Mouse (Mus musculus): Measurements from ENCODE around the gene Enthd1. TPM values are rescaled to one million over a fixed set of nuclear protein-coding genes. Genes with fewer than 3 reads are reported as not detected.

Gene Enthd1
- polyA plus RNA-seq, 1 experiment from 2014 or later, result not detected

DNA sequence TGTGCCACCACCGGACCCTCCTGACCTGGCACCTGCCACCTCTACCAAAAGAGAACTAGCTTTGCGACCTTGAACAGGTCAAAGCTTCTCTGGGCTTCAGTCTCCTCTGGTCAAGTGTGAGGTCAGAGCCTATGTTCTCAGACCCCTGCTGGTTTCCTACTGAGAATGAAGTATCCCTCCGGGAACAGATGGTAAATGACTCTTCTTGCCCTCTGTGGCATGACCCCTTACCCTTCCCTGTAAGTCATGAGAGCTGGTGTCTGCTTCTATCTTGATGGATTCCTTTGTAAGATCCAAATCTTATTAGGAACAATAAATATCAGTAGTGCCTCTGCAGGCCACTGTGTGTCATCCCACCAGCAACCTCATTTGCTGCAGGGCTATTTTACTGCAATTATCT is 14.2 kb upstream of the Enthd1 start:
- Histone ChIP-seq H3K9ac (ENCODE audit: low read depth, low read length) (no peak overlapping the region), H3K4me1 (replicated peaks; ENCODE audit: control insufficient read depth, insufficient read depth, low read length) (peaks cover 5% of the 10 kb centered on the region), H3K36me3 (ENCODE audit: control insufficient read depth, insufficient read depth, low read length) (no peaks in the 10 kb centered on the region), H3K27ac (ENCODE audit: low read depth, low read length) (no peak overlapping the region), H3K4me3 (ENCODE audit: low read depth, low read length) (no peak overlapping the region), H3K9me3 (ENCODE audit: control insufficient read depth, low read length) (no peaks in the 10 kb centered on the region), H3K4me2 (no peak overlapping the region), H3K27me3 (replicated peaks; ENCODE audit: control insufficient read depth, insufficient read depth, low read length) (peaks cover 25% of the 10 kb centered on the region)
- WGBS, result 59% methylated on average over 3 of the region's 3 CpGs
- ATAC-seq (replicated peaks; ENCODE audit: low FRiP score), result no peak
- no peak for DNase-seq (ENCODE audit: low spot score)

DNA sequence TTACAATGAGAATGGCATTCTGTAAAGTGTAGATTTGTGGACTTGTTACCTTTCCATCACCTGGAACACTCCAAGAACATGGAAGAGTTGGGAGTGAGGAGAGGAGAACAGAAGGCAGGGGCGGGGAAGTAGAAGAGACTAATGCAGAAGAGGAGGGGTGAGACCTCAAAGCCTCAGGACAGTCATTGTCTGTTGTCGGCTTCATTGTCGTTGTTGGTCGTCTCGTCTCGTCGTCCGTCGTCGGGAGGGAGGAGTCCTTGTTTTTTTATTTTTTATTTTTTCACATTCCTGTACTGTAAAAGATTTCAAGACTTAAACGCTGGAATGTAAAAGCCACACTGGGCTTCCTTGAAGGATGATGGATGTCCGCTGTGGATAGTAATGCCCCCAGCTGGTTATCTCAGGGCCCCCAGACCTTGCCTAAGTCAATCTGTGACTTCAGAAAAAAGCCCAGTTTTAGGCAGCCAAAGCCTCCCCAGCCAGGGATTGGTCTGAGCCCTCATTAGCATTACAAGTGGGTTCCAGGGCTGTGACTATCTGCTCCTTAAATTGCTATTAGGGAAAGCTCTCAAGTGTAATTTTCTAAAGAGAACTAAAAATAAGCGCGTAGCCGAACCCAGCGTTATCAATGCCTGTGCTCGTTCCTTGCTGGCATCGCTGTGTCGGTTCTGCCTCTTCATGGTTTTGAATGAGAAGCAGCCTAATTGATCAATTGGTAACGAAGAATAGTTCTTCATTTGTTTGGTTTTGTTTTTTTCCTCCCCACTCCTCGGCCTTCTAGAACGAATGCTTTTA is 12.4 kb upstream of the Enthd1 start:
- no peak for ATAC-seq (replicated peaks; ENCODE audit: low FRiP score)
- Histone ChIP-seq H3K27ac (ENCODE audit: low read depth, low read length) (no peak overlapping the region), H3K9me3 (ENCODE audit: control insufficient read depth, low read length) (no peaks in the 10 kb centered on the region), H3K4me2 (no peak overlapping the region), H3K27me3 (replicated peaks; ENCODE audit: control insufficient read depth, insufficient read depth, low read length) (peaks cover 35% of the 10 kb centered on the region), H3K4me1 (replicated peaks; ENCODE audit: control insufficient read depth, insufficient read depth, low read length) (no peaks in the 10 kb centered on the region), H3K9ac (ENCODE audit: low read depth, low read length) (no peak overlapping the region), H3K36me3 (ENCODE audit: control insufficient read depth, insufficient read depth, low read length) (no peaks in the 10 kb centered on the region), H3K4me3 (ENCODE audit: low read depth, low read length) (no peak overlapping the region)
- WGBS, result 23% methylated on average over 22 of the region's 22 CpGs
- no peak for DNase-seq (ENCODE audit: low spot score)

DNA sequence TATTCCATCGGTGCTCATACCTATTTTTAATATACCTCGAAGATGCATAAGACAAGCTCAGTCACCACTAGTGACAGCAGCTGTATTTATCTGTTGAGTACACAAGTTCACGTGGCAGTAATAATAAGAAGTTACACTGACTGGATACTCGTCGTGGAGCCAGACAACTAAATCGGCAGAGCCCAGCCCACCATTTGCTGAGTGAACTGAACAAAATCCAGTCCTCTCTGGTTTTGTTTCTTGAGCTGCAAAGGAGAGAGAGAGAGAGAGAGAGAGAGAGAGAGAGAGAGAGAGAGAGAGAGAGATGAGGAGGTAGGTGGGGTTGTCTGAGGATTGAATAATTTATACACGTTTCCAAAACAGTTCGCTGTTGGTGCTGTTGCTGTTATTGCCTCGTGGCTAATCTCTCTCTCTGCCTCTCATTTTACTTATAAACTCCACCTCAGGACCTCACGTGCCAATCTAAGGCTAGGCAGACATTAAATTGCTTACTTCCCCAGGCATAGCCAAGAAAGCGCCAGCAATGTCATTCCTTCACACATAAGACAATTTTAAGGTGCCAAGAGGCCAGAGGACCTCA is 11.5 kb upstream of the Enthd1 start:
- Histone ChIP-seq H3K36me3 (ENCODE audit: control insufficient read depth, insufficient read depth, low read length) (no peaks in the 10 kb centered on the region), H3K9me3 (ENCODE audit: control insufficient read depth, low read length) (no peaks in the 10 kb centered on the region), H3K27ac (ENCODE audit: low read depth, low read length) (no peak overlapping the region), H3K4me1 (replicated peaks; ENCODE audit: control insufficient read depth, insufficient read depth, low read length) (no peaks in the 10 kb centered on the region), H3K27me3 (replicated peaks; ENCODE audit: control insufficient read depth, insufficient read depth, low read length) (peaks cover 42% of the 10 kb centered on the region), H3K4me2 (no peak overlapping the region), H3K9ac (ENCODE audit: low read depth, low read length) (no peak overlapping the region), H3K4me3 (ENCODE audit: low read depth, low read length) (no peak overlapping the region)
- 74% methylated on average over 11 of the region's 11 CpGs for WGBS
- DNase-seq (ENCODE audit: low spot score) (no peak), ATAC-seq (replicated peaks; ENCODE audit: low FRiP score) (no peak)

DNA sequence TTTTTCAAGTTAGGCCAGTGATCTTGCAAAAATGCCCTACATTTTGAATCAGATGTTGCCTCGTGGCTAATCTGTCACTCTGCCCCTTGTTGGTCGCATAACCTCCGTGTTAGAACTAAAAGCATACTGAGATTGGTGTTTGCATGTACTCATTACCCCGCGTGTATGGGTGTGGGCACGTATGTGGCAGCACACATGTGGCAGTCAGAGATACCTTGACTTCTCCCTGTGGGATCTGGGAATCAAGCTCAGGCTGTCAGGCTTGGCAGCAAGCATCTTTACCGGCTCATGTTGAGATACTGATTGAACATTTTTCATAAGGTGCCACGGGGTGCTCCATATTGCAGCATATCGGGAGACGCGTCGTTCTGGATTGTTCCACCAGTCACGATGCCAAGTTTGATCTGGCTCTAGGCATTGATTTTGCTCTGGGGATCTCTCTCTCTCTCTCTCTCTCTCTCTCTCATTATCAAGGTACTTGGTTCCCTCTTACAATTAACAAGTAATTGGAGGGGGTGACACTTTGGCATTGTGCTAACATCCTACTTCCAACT is 10.9 kb upstream of the Enthd1 start:
- DNase-seq (ENCODE audit: low spot score) (no peak), ATAC-seq (replicated peaks; ENCODE audit: low FRiP score) (no peak)
- Histone ChIP-seq H3K4me2 (no peak overlapping the region), H3K27me3 (replicated peaks; ENCODE audit: control insufficient read depth, insufficient read depth, low read length) (peaks cover 42% of the 10 kb centered on the region), H3K4me1 (replicated peaks; ENCODE audit: control insufficient read depth, insufficient read depth, low read length) (no peaks in the 10 kb centered on the region), H3K9ac (ENCODE audit: low read depth, low read length) (no peak overlapping the region), H3K27ac (ENCODE audit: low read depth, low read length) (no peak overlapping the region), H3K4me3 (ENCODE audit: low read depth, low read length) (no peak overlapping the region), H3K36me3 (ENCODE audit: control insufficient read depth, insufficient read depth, low read length) (no peaks in the 10 kb centered on the region), H3K9me3 (ENCODE audit: control insufficient read depth, low read length) (no peaks in the 10 kb centered on the region)
- WGBS, result 89% methylated on average over 13 of the region's 13 CpGs

DNA sequence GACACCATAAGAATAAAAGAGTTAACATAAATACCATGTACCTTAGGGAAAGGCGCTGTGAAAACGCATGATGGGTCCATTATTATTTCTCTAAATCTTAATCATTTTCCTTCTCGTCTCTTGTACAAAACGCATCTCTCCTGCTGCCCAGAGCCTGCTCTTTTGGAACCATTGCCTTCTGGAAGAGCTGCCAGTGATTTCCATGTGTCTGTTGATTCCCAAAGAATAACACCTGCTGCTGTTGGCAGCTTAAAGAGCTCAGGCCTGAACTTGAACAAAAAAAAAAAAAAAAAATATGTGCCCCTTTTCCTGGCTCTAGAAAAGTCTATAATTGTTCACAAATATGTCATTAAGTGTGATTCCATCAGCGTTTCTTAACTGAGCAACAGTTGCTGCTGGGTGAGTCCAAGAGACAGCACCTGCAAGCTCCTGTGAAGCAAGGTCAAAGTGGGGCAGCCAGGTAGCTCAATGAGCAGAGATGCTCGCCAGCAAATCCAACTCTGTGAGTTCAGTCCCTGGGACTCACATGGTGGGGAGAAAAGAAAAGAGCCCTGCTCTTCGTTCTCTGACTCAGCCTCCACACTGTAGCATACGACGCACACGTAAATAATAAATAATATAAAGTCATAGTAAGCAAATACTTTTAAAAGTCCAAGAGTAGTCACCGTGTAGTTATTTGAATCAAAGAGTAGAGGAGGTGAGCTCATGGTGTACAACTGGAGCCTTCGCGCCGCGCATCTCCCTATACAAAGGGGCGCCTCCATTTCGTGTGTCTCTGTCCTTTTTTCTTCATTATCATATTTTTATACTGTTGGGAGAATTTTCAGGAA is 9.5 kb upstream of the Enthd1 start:
- 92% methylated on average over 17 of the region's 17 CpGs for WGBS
- H3K27me3 ChIP-seq (replicated peaks; ENCODE audit: control insufficient read depth, insufficient read depth, low read length), result peaks cover 42% of the 10 kb centered on the region

DNA sequence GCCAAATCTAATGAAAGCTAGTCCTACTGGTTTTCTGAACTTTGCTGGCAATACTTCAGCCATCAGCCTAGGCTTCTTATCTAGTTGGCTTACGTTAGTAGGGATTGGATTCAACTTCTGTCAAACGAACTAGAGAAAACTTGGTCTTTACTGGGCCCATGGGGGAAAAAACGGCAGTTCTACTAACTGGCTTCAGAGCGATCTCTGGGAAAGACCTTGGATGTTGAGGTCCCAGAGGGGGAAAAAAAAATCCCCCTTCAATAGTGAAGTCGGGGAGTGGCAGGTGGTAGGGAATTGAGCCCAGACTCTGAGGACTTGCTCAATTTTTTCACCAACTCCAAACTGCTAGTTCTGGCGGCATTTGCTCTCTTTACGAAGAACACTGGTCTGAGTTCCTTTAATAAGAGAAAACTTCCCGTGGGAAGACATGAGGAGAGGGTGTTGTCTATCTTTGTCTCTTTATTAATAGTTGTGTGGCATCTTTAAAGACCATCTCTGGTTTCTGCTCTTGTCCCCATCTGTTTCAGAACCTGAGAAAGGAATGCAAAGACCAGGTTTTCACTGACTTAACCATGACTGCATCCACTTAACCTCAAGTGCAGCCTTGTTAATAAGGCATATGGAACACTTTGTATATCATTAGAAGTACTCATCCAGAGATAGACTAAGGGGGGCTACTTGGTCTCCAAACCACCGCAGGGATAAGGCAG is 8.0 kb upstream of the Enthd1 start:
- Histone ChIP-seq H3K4me3 (ENCODE audit: low read depth, low read length) (no peak overlapping the region), H3K4me1 (replicated peaks; ENCODE audit: control insufficient read depth, insufficient read depth, low read length) (no peaks in the 10 kb centered on the region), H3K36me3 (ENCODE audit: control insufficient read depth, insufficient read depth, low read length) (no peaks in the 10 kb centered on the region), H3K4me2 (no peak overlapping the region), H3K27me3 (replicated peaks; ENCODE audit: control insufficient read depth, insufficient read depth, low read length) (peaks cover 40% of the 10 kb centered on the region), H3K9me3 (ENCODE audit: control insufficient read depth, low read length) (no peaks in the 10 kb centered on the region), H3K9ac (ENCODE audit: low read depth, low read length) (no peak overlapping the region), H3K27ac (ENCODE audit: low read depth, low read length) (no peak overlapping the region)
- DNase-seq (ENCODE audit: low spot score) (no peak), ATAC-seq (replicated peaks; ENCODE audit: low FRiP score) (no peak)
- 62% methylated on average over 9 of the region's 9 CpGs for WGBS

More for the DNA sequence above, 9.5 kb upstream of the Enthd1 start:
- Histone ChIP-seq H3K4me2 (no peak overlapping the region), H3K27ac (ENCODE audit: low read depth, low read length) (no peak overlapping the region), H3K9me3 (ENCODE audit: control insufficient read depth, low read length) (no peaks in the 10 kb centered on the region), H3K9ac (ENCODE audit: low read depth, low read length) (no peak overlapping the region), H3K36me3 (ENCODE audit: control insufficient read depth, insufficient read depth, low read length) (no peaks in the 10 kb centered on the region), H3K4me1 (replicated peaks; ENCODE audit: control insufficient read depth, insufficient read depth, low read length) (no peaks in the 10 kb centered on the region), H3K4me3 (ENCODE audit: low read depth, low read length) (no peak overlapping the region)
- ATAC-seq (replicated peaks; ENCODE audit: low FRiP score) (no peak), DNase-seq (ENCODE audit: low spot score) (no peak)

DNA sequence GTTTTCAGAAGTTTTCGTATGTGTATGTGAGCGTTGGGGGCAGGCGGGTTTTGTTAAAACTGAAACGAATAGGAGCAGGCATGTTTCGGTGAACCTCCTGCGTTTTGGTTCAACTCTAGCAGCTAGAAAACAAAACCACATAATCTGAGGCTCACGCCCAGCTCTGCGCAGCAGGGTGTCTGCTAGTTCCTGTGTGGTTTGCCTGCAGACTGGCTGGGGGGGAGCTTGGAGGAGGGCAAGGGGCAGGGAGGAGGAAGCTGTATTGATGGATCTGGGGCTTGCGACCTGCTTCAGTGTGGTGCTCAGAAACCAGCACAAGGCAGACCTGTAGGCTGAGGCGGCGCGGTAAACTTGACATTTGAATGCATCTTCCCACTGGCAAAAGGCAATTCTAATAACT is 7.3 kb upstream of the Enthd1 start, which contains the start of gene Grap2:
Grap2 (plus strand) TSS at position 304 of the 400 bp plus-strand sequence.
- peak within 1 kb of the TSS; percentile 49 for H3K4me2 ChIP-seq
- no peak for ATAC-seq (replicated peaks; ENCODE audit: low FRiP score)
- no peaks in the 10 kb centered on the region for H3K9me3 ChIP-seq (ENCODE audit: control insufficient read depth, low read length)
- H3K4me3 ChIP-seq (ENCODE audit: low read depth, low read length), result no peak within 1 kb of the TSS
- H3K9ac ChIP-seq (ENCODE audit: low read depth, low read length), result no peak within 1 kb of the TSS
- no peak within 1 kb of the TSS for H3K27ac ChIP-seq (ENCODE audit: low read depth, low read length)
- WGBS, result 23% methylated on average over 12 of the region's 12 CpGs
- H3K36me3 ChIP-seq (ENCODE audit: control insufficient read depth, insufficient read depth, low read length), result no peaks in the 10 kb centered on the region
- peaks cover 35% of the 10 kb centered on the region for H3K27me3 ChIP-seq (replicated peaks; ENCODE audit: control insufficient read depth, insufficient read depth, low read length)
- no peaks in the 10 kb centered on the region for H3K4me1 ChIP-seq (replicated peaks; ENCODE audit: control insufficient read depth, insufficient read depth, low read length)
- DNase-seq (ENCODE audit: low spot score), result no peak

DNA sequence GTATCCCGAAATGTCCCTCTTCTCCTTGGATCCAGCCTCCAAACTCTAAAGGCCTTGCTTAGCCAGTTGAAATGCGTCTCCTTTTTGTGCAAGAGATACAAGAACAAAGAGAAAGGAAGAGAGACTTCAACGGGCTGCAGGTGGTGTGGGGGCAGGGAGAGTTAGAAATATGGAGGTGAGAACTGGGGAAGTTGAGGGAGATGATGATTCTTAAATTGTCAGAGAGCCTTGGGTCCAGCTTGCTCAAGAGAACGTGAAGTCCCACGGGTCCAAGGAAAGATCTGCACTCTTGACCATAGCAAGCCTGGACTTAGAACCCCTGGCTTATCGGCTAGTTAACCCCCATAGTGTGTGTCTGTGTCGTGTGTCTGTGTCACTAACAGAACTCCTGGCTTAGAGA is 6.7 kb upstream of the Enthd1 start:
- no peak overlapping the region for H3K9ac ChIP-seq (ENCODE audit: low read depth, low read length)
- no peak overlapping the region for H3K27ac ChIP-seq (ENCODE audit: low read depth, low read length)
- ATAC-seq (replicated peaks; ENCODE audit: low FRiP score) (no peak), DNase-seq (ENCODE audit: low spot score) (no peak)
- H3K4me2 ChIP-seq, result no peak overlapping the region
- peaks cover 30% of the 10 kb centered on the region for H3K27me3 ChIP-seq (replicated peaks; ENCODE audit: control insufficient read depth, insufficient read depth, low read length)
- no peaks in the 10 kb centered on the region for H3K36me3 ChIP-seq (ENCODE audit: control insufficient read depth, insufficient read depth, low read length)
- no peaks in the 10 kb centered on the region for H3K9me3 ChIP-seq (ENCODE audit: control insufficient read depth, low read length)
- H3K4me1 ChIP-seq (replicated peaks; ENCODE audit: control insufficient read depth, insufficient read depth, low read length), result no peaks in the 10 kb centered on the region
- WGBS, result 53% methylated on average over 7 of the region's 7 CpGs
- no peak overlapping the region for H3K4me3 ChIP-seq (ENCODE audit: low read depth, low read length)

All from liver, embryonic 11.5 days (tissue).